24 mouse cellular contexts compared by ENCODE assay signal in genomic region chr2:113019896-113020295, GRCm38 (mm10).
A peak's percentile ranks its signal among the peaks of the same experiment; 100 is the strongest.
DNase-seq lines count a peak whose midpoint lies in the region; ATAC-seq lines count a peak whose summit lies in the region.
"Had no signal": no experiment of that assay in that cellular context is flagged by ENCODE, and none has a peak within 500 bp of the region (broad histone marks: within the 10 kb centered on the region; RNA-seq: fewer than 3 reads in every experiment).

No protein-coding gene starts in this region.

- H3K9me3 ChIP-seq in forebrain, embryonic 14.5 days (replicated peaks; ENCODE audit: control insufficient read depth, low read length): no peaks in the 10 kb centered on the region
- H3K9me3 ChIP-seq in forebrain, embryonic 12.5 days: no peaks in the 10 kb centered on the region
- H3K9me3 ChIP-seq: embryonic facial prominence, embryonic 15.5 days; heart, embryonic 10.5 days; liver, embryonic 13.5 days; midbrain, embryonic 13.5 days had no signal

- no peaks in the 10 kb centered on the region for H3K4me1 ChIP-seq in forebrain, embryonic 14.5 days (ENCODE audit: control insufficient read depth, insufficient read depth, low read length)
- no peaks in the 10 kb centered on the region for H3K4me1 ChIP-seq in forebrain, embryonic 12.5 days
- H3K4me1 ChIP-seq: embryonic facial prominence, embryonic 15.5 days; heart, embryonic 10.5 days; liver, embryonic 13.5 days; megakaryocyte, embryonic 14.5 days; midbrain, embryonic 13.5 days had no signal

- DNase-seq in forebrain, embryonic 14.5 days (ENCODE audit: low spot score): peak; percentile 2
- DNase-seq in left cerebral cortex, adult 18-20 months (ENCODE audit: low spot score in 2 of 2): peak; percentile 27 to 41
- no peak for DNase-seq in left cerebral cortex, adult 11 months (ENCODE audit: low spot score)
- DNase-seq in left cerebral cortex, postnatal 25 days (ENCODE audit: low spot score in 2 of 2): peak; percentile 42 to 66
- DNase-seq in right cerebral cortex, postnatal 36 days (ENCODE audit: low spot score in 2 of 2): peak; percentile 25 to 36
- no peak for DNase-seq in thymus, postnatal 4 days
- DNase-seq: adrenal gland, postnatal 14 days; cerebellum, adult 9-11 months; gastrocnemius, adult 2 months; heart, postnatal 4 days; kidney, adult 18-20 months; kidney, postnatal 10 days; liver, embryonic 13.5 days; lung, adult 2 months; lung, postnatal 36 days; thymus, postnatal 25 days had no signal

- 53% methylated on average over 7 of the region's 7 CpGs for WGBS in forebrain, embryonic 14.5 days
- WGBS in forebrain, embryonic 12.5 days: 59% methylated on average over 7 of the region's 7 CpGs

- H3K27ac ChIP-seq in forebrain, embryonic 14.5 days (ENCODE audit: low read depth, low read length): no peak overlapping the region
- H3K27ac ChIP-seq in forebrain, embryonic 12.5 days: no peak overlapping the region
- H3K27ac ChIP-seq: embryonic facial prominence, embryonic 15.5 days; gastrocnemius, adult 2 months; heart, embryonic 10.5 days; hindbrain, embryonic 14.5 days; liver, embryonic 13.5 days; midbrain, embryonic 13.5 days had no signal

- no peaks in the 10 kb centered on the region for H3K27me3 ChIP-seq in forebrain, embryonic 14.5 days (replicated peaks; ENCODE audit: control insufficient read depth, insufficient read depth, low read length)
- H3K27me3 ChIP-seq in forebrain, embryonic 12.5 days: no peaks in the 10 kb centered on the region
- H3K27me3 ChIP-seq: embryonic facial prominence, embryonic 15.5 days; liver, embryonic 13.5 days; megakaryocyte, embryonic 14.5 days; midbrain, embryonic 13.5 days had no signal

- no peaks in the 10 kb centered on the region for H3K36me3 ChIP-seq in forebrain, embryonic 14.5 days (ENCODE audit: control insufficient read depth, insufficient read depth, low read length)
- H3K36me3 ChIP-seq in forebrain, embryonic 12.5 days (replicated peaks): no peaks in the 10 kb centered on the region
- H3K36me3 ChIP-seq: embryonic facial prominence, embryonic 15.5 days; heart, embryonic 10.5 days; liver, embryonic 13.5 days; midbrain, embryonic 13.5 days had no signal

- intact Hi-C loops in left cerebral cortex, postnatal 25 days (cut with DNase I): loop anchor here (10.0 kb wide), 1 partner anchor 195 kb away; the partner anchor contains the start of gene Ryr3

- no peak overlapping the region for H3K4me3 ChIP-seq in forebrain, embryonic 14.5 days (ENCODE audit: low read depth, low read length)
- H3K4me3 ChIP-seq in forebrain, embryonic 12.5 days (replicated peaks): no peak overlapping the region
- H3K4me3 ChIP-seq: embryonic facial prominence, embryonic 15.5 days; gastrocnemius, adult 2 months; heart, embryonic 10.5 days; liver, embryonic 13.5 days; megakaryocyte, embryonic 14.5 days; midbrain, embryonic 13.5 days had no signal

- H3K9ac ChIP-seq in forebrain, embryonic 14.5 days (ENCODE audit: low read length): no peak overlapping the region
- no peak overlapping the region for H3K9ac ChIP-seq in forebrain, embryonic 12.5 days
- H3K9ac ChIP-seq: embryonic facial prominence, embryonic 15.5 days; hindbrain, embryonic 14.5 days; liver, embryonic 13.5 days; midbrain, embryonic 13.5 days had no signal

- no peak overlapping the region for H3K4me2 ChIP-seq in forebrain, embryonic 14.5 days (ENCODE audit: low read length)
- no peak overlapping the region for H3K4me2 ChIP-seq in forebrain, embryonic 12.5 days
- H3K4me2 ChIP-seq: embryonic facial prominence, embryonic 15.5 days; hindbrain, embryonic 14.5 days; liver, embryonic 13.5 days; midbrain, embryonic 13.5 days had no signal

- ATAC-seq in forebrain, embryonic 14.5 days: no peak
- no peak for ATAC-seq in forebrain, embryonic 12.5 days (ENCODE audit: low FRiP score)
- ATAC-seq: forebrain, embryonic 16.5 days; inflammation-experienced regulatory T-cells, adult 6 months; midbrain, embryonic 13.5 days had no signal

Comparison
In these comparisons a context has a peak if more than half of its experiments do, and no peak if none do; other contexts are left out.
1. DNase-seq: peak in forebrain, embryonic 14.5 days (single experiment), left cerebral cortex, adult 18-20 months (2 of 2), left cerebral cortex, postnatal 25 days (2 of 2) and right cerebral cortex, postnatal 36 days (2 of 2); none in left cerebral cortex, adult 11 months (single experiment) and thymus, postnatal 4 days (single experiment).